Mouse (Mus musculus) liver, embryonic 12.5 days (tissue): ENCODE measurements around the gene Satb2. TPM values are rescaled to one million over a fixed set of nuclear protein-coding genes. Genes with fewer than 3 reads are reported as not detected.

Experiments used
- ATAC-seq: fragments of 200-750 bp; cut with Nextera tagmentation; 2 replicates; pipeline ENCODE4 v1.8.0; 2017; ENCODE audit warnings: moderate number of reproducible peaks, mild to moderate bottlenecking, moderate library complexity
- H3K27ac ChIP-seq: fragments of 300-500 bp; sonication (generic); 2 replicates; pipeline ENCODE4 v1.5.1; 2016; ENCODE audit warnings: mild to moderate bottlenecking
- H3K27me3 ChIP-seq: fragments of 300-500 bp; sonication (generic); replicated peaks from 2 replicates; pipeline ENCODE4 v1.6.1; 2016; ENCODE audit warnings: mild to moderate bottlenecking, moderate library complexity
- H3K36me3 ChIP-seq: fragments of 300-500 bp; sonication (generic); 2 replicates; pipeline ENCODE4 v1.6.1; 2016; ENCODE audit warnings: mild to moderate bottlenecking, moderate library complexity
- H3K4me1 ChIP-seq: fragments of 300-500 bp; sonication (generic); 2 replicates; pipeline ENCODE4 v1.6.1; 2016
- H3K4me2 ChIP-seq: fragments of 300-500 bp; sonication (generic); 2 replicates; pipeline ENCODE4 v1.6.1; 2016; ENCODE audit warnings: mild to moderate bottlenecking, moderate library complexity
- H3K4me3 ChIP-seq: fragments of 300-500 bp; sonication (generic); 2 replicates; pipeline ENCODE4 v1.5.1; 2016; ENCODE audit warnings: mild to moderate bottlenecking, moderate library complexity
- H3K9ac ChIP-seq: fragments of 300-500 bp; sonication (generic); 2 replicates; pipeline ENCODE4 v1.6.1; 2016; ENCODE audit warnings: mild to moderate bottlenecking, moderate library complexity
- H3K9me3 ChIP-seq: fragments of 300-500 bp; sonication (generic); replicated peaks from 2 replicates; pipeline ENCODE4 v1.6.1; 2016; ENCODE audit warnings: mild to moderate bottlenecking, moderate library complexity
- WGBS: fragments of 180-500 bp; shearing (Covaris S2); methylation state at CpG from one replicate; pipeline ENCODE4 v1.1.7; 2016; ENCODE audit not compliant: insufficient replicate concordance; 5-methylcytosine and 5-hydroxymethylcytosine counted together
- polyA plus RNA-seq: library from polyadenylated mRNA; unstranded; fragments of >200 nt; fragmentation: Nextera tagmentation; extraction: Ambion mirVana; gene quantifications from 2 replicates; pipeline ENCODE4 v1.2.1, GENCODE M21; 2016

Gene Satb2
- polyA plus RNA-seq, 1 experiment from 2014 or later, result 0.02 TPM

DNA sequence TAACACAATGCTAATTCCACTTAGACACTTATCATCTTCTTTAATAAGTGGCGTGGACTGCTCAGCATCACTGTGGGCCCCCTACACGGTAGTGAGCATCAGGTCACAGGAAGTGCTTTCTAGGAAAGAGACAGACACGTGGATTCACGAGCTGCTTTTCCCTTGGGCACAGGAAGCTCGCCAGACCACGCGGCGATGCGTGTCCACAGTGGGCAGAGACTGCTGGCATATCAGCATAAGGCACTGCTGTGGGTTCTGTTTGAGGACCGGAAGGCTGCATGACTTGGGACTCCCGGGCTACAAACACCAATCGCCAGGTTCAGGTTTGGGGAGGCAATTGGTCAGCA, 22.7 kb downstream of the Satb2 start:
- Histone ChIP-seq H3K4me2 (no peak overlapping the region), H3K4me3 (no peak overlapping the region), H3K9me3 (no peaks in the 10 kb centered on the region), H3K4me1 (no peaks in the 10 kb centered on the region), H3K9ac (no peak overlapping the region), H3K27me3 (no peaks in the 10 kb centered on the region), H3K27ac (no peak overlapping the region), H3K36me3 (no peaks in the 10 kb centered on the region)
- WGBS, result 57% methylated on average over 12 of the region's 12 CpGs
- ATAC-seq, result no peak

DNA sequence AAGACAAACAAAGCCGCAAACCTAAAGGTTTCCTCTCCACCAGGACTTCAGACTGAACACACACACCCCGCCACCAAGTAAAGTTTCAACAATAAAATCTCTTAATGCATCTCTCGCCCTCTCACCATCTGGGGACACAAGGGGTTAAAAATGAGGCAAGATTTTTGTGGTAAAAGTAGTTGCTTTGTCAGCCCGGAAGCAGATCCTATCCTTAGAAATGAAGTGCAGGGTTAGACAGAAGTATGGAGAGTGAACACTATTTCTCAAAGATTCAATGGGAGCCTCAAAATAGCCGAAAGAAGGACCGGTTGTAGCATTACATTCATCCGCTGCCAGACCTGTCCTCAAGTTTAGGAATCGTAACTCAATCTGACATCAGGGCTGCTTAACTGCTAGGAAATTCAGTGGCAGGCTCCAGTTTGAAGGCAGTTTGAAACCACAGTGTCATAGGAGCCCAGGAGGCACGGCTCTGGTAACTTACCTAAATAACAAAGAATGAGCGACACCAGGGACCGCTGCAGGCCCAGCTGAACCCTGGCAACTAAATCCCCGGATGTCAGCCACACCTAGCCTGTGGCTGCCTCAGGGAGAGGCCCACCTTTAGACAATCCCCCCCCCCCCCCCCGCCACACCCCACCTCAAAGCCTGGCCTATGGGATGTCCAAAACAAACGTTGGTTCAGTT, 23.3 kb downstream of the Satb2 start:
- 51% methylated on average over 14 of the region's 14 CpGs for WGBS
- H3K4me3 ChIP-seq, result no peak overlapping the region
- no peaks in the 10 kb centered on the region for H3K36me3 ChIP-seq
- no peak for ATAC-seq
- H3K9ac ChIP-seq, result no peak overlapping the region
- no peaks in the 10 kb centered on the region for H3K9me3 ChIP-seq
- H3K27ac ChIP-seq, result no peak overlapping the region
- H3K4me1 ChIP-seq, result no peaks in the 10 kb centered on the region
- H3K27me3 ChIP-seq, result no peaks in the 10 kb centered on the region
- no peak overlapping the region for H3K4me2 ChIP-seq

DNA sequence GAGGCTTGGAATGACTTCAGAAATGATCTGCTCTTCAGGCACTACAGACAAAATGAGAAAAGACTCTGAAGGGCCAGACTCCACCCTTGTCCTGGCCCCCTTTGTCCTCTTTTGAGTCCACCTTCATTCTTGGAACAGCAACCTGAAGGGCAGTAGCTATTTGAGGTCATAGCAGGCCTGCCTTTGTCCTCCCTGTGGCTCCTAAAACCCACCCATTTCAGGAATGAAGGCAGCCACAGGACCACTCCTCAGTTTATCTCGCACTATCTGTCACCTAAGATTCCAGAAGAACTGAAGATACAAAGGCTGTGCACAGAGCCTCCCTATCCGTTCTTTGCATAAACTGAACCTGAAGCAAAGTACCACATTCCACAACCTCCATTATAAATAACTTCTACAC, 24.9 kb downstream of the Satb2 start:
- Histone ChIP-seq H3K27ac (no peak overlapping the region), H3K9me3 (no peaks in the 10 kb centered on the region), H3K36me3 (no peaks in the 10 kb centered on the region), H3K4me2 (no peak overlapping the region), H3K9ac (no peak overlapping the region), H3K4me3 (no peak overlapping the region), H3K27me3 (no peaks in the 10 kb centered on the region), H3K4me1 (no peaks in the 10 kb centered on the region)
- no peak for ATAC-seq
- WGBS, result 67% methylated on average over 2 of the region's 2 CpGs

DNA sequence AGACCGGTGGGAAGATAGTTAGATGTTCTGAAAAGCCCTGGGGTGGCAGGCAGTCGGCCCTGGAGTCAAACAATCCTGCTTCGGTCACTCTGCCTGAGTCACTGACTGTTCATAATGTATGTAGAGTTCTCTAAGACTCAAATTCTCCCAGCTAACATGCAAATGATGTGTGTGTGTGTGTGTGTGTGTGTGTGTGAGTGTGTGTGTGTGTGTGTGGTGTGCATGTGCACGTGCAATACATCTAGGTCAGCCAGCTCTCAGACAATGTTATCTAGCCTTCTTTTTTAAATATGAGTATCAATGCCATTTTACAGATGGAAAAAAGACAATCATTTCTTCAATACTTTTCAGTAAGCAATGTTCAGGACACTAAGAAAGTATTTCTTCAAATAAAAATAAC, 26.5 kb downstream of the Satb2 start:
- Histone ChIP-seq H3K4me3 (no peak overlapping the region), H3K4me2 (no peak overlapping the region)
- WGBS, result 68% methylated on average over 4 of the region's 4 CpGs

DNA sequence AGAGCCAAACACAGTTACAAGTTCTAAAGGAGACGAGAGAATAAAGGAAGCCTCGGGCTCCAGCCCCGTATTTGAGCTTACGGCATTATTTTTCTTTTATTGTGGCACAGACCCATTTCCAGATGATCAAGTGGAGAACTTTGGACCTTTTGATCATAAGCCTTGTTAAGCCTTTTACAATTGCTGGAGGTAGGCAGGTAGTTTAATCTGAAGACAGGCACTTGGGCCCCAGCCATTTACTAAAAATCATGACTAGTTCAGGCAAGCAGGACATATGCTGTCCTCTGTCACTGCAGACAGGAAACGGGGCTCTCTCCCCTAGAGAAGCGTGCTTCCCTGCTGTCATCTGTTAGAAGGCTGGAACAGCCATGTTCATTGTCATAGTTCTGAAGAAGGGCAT, 26.9 kb downstream of the Satb2 start:
- no peak overlapping the region for H3K4me3 ChIP-seq
- H3K36me3 ChIP-seq, result no peaks in the 10 kb centered on the region
- no peak overlapping the region for H3K9ac ChIP-seq
- ATAC-seq, result no peak
- H3K4me1 ChIP-seq, result no peaks in the 10 kb centered on the region
- WGBS, result 72% methylated on average over 6 of the region's 6 CpGs
- H3K27ac ChIP-seq, result no peak overlapping the region
- no peaks in the 10 kb centered on the region for H3K27me3 ChIP-seq
- H3K9me3 ChIP-seq, result no peaks in the 10 kb centered on the region
- no peak overlapping the region for H3K4me2 ChIP-seq

More for the DNA sequence above, 26.5 kb downstream of the Satb2 start:
- Histone ChIP-seq H3K27ac (no peak overlapping the region), H3K9me3 (no peaks in the 10 kb centered on the region), H3K4me1 (no peaks in the 10 kb centered on the region), H3K27me3 (no peaks in the 10 kb centered on the region), H3K36me3 (no peaks in the 10 kb centered on the region), H3K9ac (no peak overlapping the region)
- no peak for ATAC-seq

DNA sequence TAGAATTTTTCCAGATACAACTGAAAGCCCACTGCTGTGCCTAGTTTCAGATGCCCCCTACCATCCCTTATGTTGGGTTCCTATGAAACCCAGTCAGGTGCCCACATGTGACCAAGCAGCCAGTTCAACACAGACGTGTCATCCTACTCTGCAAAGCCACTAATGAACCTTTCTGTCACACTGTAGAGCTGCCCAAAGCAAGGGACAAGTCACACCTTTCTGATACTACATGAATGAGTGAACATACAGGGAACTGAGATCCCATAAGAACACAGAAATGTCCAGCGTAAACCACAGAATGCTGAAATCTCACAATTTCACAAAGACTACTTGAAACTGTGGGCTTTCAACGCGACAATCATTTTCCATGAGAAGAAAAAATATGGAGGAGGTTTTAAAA, 39.0 kb downstream of the Satb2 start:
- 69% methylated on average over 4 of the region's 4 CpGs for WGBS

DNA sequence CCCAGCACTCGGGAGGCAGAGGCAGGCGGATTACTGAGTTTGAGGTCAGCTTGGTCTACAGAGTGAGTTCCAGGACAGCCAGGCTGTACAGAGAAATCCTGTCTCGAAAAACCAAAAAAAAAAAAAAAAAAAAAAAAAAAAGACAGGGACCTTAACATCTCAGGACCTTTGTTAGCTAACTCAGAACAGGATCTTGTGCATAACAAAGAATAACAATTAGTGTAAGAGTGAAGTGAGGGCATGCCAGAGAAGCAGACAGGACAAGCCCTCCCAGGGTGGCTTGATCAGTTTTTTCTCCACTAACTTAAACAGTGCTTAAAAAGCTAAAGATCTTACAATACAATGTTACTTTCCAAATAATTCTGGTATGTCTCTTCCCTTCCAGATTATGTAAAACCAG, 40.0 kb downstream of the Satb2 start:
- Histone ChIP-seq H3K4me1 (no peaks in the 10 kb centered on the region), H3K27me3 (no peaks in the 10 kb centered on the region), H3K4me2 (no peak overlapping the region), H3K36me3 (no peaks in the 10 kb centered on the region), H3K4me3 (no peak overlapping the region), H3K9ac (no peak overlapping the region), H3K9me3 (no peaks in the 10 kb centered on the region), H3K27ac (no peak overlapping the region)
- ATAC-seq, result no peak
- WGBS, result 76% methylated on average over 3 of the region's 3 CpGs

More for the DNA sequence above, 39.0 kb downstream of the Satb2 start:
- H3K4me1 ChIP-seq, result no peaks in the 10 kb centered on the region
- no peak overlapping the region for H3K4me2 ChIP-seq
- no peaks in the 10 kb centered on the region for H3K9me3 ChIP-seq
- no peaks in the 10 kb centered on the region for H3K27me3 ChIP-seq
- H3K4me3 ChIP-seq, result no peak overlapping the region
- no peak overlapping the region for H3K9ac ChIP-seq
- ATAC-seq, result no peak
- H3K36me3 ChIP-seq, result no peaks in the 10 kb centered on the region
- H3K27ac ChIP-seq, result no peak overlapping the region

DNA sequence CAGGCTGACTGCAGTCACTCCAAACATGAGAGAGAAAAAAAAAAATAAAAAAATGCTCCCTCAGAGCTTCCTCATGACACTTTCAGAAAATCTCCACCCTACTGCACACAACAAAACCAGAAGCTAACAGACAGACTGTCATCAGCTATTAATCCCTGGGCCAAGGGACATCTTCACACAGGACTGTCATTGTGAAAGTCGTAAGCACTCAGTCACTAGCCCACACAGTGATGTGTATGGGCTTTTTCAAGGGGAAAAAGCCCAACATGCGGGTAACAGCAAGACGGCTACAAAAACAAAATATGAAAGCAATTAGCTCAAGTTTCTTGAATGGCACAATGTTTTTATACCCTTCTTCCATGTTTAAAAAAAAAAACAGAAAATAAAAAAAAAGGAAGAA, 41.9 kb downstream of the Satb2 start:
- no peaks in the 10 kb centered on the region for H3K4me1 ChIP-seq
- no peak for ATAC-seq
- H3K9me3 ChIP-seq, result no peaks in the 10 kb centered on the region
- no peak overlapping the region for H3K4me2 ChIP-seq
- no peak overlapping the region for H3K9ac ChIP-seq
- H3K27me3 ChIP-seq, result no peaks in the 10 kb centered on the region
- H3K27ac ChIP-seq, result no peak overlapping the region
- H3K4me3 ChIP-seq, result no peak overlapping the region
- H3K36me3 ChIP-seq, result no peaks in the 10 kb centered on the region
- 63% methylated on average over 3 of the region's 3 CpGs for WGBS

DNA sequence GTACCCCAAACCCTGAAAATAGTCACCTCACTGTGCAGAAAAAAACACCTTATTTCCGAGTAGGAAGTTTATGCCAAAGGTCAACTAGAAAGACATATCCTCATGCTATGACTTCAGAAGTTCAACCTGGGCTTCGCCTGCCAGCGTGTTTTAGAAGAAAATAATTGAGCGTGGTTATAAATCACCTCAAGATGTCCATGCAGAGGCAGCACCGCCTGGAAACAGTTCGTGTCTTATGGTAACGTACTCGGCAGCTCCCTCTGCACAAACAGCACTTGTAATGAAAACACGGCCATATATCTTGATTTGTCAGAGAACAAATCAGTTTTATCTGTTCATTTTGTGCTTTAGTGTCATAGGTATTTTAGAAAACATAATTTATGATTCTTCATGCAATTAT, 44.6 kb downstream of the Satb2 start:
- Histone ChIP-seq H3K9ac (no peak overlapping the region), H3K9me3 (no peaks in the 10 kb centered on the region), H3K4me1 (no peaks in the 10 kb centered on the region), H3K27ac (no peak overlapping the region), H3K4me3 (no peak overlapping the region), H3K27me3 (no peaks in the 10 kb centered on the region), H3K4me2 (no peak overlapping the region), H3K36me3 (no peaks in the 10 kb centered on the region)
- ATAC-seq, result no peak
- 68% methylated on average over 9 of the region's 9 CpGs for WGBS

DNA sequence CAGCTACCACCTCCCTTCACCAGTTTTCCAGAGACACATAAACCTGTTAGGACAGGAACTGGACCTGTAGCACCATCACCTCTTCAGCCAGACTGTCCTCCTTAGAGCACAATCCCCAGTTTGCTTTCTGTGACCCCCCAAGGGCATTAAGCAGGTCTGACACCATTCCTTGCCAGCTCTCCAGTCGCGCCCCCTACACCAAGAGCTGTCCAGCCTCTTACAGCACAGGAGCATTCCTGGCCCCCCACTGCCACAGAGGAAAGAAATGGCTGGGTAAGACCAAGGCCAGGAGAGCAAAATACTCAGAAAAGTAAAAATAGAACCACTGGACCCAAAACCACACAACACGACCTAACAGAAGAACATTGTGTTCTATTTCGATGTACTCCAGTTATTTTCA, 48.4 kb downstream of the Satb2 start:
- Histone ChIP-seq H3K4me1 (no peaks in the 10 kb centered on the region), H3K27ac (no peak overlapping the region), H3K4me2 (no peak overlapping the region), H3K4me3 (no peak overlapping the region), H3K36me3 (no peaks in the 10 kb centered on the region), H3K9me3 (no peaks in the 10 kb centered on the region), H3K27me3 (no peaks in the 10 kb centered on the region), H3K9ac (no peak overlapping the region)
- ATAC-seq, result no peak
- WGBS, result 62% methylated on average over 4 of the region's 4 CpGs

DNA sequence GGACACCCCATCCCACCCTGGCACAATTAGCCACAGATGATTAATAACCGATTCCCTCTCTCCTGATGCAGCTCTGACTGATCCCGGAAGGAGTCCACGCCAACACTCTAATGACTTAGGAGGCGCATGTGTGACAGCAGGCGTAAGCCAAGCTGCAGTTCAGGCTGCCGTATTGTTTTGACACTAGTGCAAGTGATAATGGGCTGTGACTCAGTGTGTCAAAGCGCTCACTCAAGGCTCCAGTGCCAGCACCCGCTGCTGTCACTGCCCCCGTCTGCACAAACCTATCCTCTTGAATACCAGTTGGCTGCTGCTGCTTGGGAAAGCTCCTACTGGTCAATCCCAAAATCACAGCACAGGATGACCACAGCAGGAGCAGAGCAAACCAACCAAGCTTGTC, 49.7 kb downstream of the Satb2 start:
- no peaks in the 10 kb centered on the region for H3K27me3 ChIP-seq
- no peak overlapping the region for H3K4me3 ChIP-seq
- no peak overlapping the region for H3K27ac ChIP-seq
- no peak overlapping the region for H3K9ac ChIP-seq
- 65% methylated on average over 9 of the region's 9 CpGs for WGBS
- no peaks in the 10 kb centered on the region for H3K9me3 ChIP-seq
- no peak for ATAC-seq
- no peak overlapping the region for H3K4me2 ChIP-seq
- no peaks in the 10 kb centered on the region for H3K4me1 ChIP-seq
- no peaks in the 10 kb centered on the region for H3K36me3 ChIP-seq

DNA sequence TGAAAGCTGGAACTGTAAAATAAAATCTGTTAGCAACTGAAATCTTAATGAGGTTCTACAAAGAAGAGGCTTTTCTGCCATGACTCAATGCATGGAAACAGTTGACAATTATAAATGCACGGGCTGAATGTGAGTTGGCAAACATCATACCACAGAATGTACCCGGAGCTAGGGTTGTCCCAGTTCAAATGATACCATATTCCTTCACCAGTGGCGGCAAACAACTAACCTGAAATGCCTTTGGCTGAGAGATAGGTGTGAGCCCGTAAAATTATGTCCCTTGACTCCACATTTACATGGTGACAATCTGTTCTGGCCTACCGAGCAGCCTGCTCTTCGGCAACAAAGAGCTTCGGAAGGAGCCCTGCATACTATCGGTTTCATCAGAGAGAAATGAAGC, 58.0 kb downstream of the Satb2 start:
- Histone ChIP-seq H3K4me1 (no peaks in the 10 kb centered on the region), H3K4me2 (no peak overlapping the region), H3K27me3 (no peaks in the 10 kb centered on the region), H3K9ac (no peak overlapping the region), H3K27ac (no peak overlapping the region), H3K4me3 (no peak overlapping the region), H3K9me3 (no peaks in the 10 kb centered on the region), H3K36me3 (no peaks in the 10 kb centered on the region)
- no peak for ATAC-seq
- 79% methylated on average over 8 of the region's 8 CpGs for WGBS

DNA sequence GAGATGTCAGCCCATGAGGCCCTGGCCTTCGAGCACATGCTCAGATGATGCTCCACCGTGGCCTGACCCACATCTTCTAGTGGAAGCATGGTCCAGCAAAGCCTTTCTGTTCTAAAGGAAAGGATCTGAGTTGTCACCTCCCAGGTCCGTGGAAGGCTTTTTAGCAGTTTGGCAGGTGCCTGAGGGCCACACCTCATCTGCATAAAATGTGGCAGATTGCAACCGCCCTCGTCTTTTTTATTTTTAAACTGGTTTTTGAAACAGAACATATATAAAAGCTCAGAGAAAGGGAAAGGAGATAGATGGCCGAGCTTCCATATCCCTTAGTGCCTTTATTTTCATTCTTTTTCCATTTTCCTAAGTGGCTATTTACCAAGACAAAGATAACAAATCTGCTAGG, 64.2 kb downstream of the Satb2 start:
- Histone ChIP-seq H3K4me2 (no peak overlapping the region), H3K27ac (no peak overlapping the region), H3K27me3 (no peaks in the 10 kb centered on the region), H3K4me1 (no peaks in the 10 kb centered on the region), H3K9me3 (no peaks in the 10 kb centered on the region), H3K36me3 (no peaks in the 10 kb centered on the region), H3K4me3 (no peak overlapping the region), H3K9ac (no peak overlapping the region)
- ATAC-seq, result no peak
- 60% methylated on average over 6 of the region's 6 CpGs for WGBS
